Mouse (Mus musculus): ENCODE results near the gene Wif1.

Wif1 gene

DNA sequence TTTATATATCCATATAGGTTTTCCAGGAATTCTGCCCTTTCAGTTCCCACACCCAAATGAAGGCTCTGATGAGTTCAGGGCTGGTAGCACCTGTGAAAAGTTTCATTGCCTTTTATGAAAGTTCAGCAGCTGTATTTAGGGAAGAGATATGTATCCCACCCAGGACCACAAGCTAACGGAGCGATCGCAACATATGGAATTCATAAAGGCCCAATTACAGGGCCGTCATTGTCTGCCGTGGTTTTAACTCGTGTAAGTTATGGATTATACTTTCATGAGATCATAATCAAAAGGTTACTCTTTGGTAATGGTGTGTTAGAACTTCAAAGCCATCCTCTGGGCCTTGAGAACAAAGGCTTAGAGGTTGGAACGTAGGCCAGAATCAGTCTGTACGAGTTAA lies 28.9 kb downstream of the Wif1 start:
- in situ Hi-C loops (cut with MboI; ENCODE audit: low pct_unique_long_range_greater_than_20kb in 1 of 2, low sequenced_read_pairs in 2 of 2, unreplicated experiment in 1 of 2) = no loop called here

DNA sequence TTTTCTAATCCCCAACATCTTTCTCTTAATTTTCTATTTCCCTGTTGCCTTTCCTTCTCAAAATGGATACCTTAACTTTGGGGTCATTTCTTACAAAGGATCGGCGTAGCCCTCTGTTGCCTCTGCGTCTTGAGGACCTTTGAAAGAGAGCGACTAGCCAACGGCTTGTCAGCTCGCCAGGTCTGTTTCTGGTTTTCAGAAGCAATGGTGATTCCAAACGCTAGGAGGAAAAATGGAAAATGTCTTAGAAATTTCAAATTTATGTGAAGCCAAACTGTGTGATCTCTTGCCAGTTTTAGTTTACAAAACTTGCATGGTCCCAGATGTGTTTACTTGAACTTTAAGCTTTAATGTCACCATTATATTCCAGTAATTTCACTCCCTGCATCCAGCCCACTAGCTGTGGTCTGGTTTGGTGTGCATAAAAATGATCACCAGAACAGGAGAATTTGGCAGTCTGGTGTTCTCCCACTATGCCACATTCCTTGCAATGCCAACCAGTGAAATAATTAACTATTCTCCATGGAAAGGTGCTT lies 33.7 kb downstream of the Wif1 start:
- in situ Hi-C loops (cut with MboI; ENCODE audit: low pct_unique_long_range_greater_than_20kb in 1 of 2, low sequenced_read_pairs in 2 of 2, unreplicated experiment in 1 of 2) = no loop called here

DNA sequence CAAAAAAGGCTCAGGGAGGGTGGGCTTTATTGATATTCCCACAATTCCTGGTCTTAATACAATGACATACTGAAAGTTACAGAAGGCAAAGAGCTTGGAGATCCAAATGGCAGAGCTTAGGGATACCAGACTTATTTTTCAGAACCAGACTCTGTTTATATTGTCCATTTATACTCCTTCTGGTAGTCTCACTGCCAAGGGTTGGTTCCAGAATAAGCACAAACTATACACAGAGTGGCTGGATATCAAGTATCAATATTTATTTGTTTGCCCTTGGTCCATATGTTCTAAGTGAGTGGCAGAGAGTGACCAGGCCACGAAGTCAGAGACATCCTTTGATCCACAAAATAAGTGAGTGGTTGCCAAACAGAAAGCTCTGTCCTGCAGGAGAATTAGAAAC lies 34.2 kb downstream of the Wif1 start:
- in situ Hi-C loops (cut with MboI; ENCODE audit: low pct_unique_long_range_greater_than_20kb in 1 of 2, low sequenced_read_pairs in 2 of 2, unreplicated experiment in 1 of 2) = no loop called here

DNA sequence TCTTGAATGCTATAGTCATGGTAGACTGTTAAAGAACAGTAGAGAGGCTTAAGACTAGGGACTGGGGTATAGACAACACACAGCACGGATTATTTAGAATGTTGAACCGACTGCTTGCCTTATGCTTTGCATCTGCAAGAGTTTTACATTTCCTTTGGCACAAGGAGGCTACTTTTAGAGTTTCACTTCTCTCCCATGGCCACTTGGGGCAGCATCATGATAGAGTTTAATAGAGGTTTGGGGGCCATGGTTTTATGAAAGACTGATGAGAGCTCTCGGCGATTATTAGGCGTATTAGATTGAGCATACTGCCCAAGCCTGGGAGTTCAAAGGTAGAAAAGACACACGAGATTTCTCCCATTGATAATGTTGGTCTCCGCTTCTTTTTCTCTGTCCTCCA lies 37.0 kb downstream of the Wif1 start:
- in situ Hi-C loops (cut with MboI; ENCODE audit: low pct_unique_long_range_greater_than_20kb in 1 of 2, low sequenced_read_pairs in 2 of 2, unreplicated experiment in 1 of 2) = no loop called here

DNA sequence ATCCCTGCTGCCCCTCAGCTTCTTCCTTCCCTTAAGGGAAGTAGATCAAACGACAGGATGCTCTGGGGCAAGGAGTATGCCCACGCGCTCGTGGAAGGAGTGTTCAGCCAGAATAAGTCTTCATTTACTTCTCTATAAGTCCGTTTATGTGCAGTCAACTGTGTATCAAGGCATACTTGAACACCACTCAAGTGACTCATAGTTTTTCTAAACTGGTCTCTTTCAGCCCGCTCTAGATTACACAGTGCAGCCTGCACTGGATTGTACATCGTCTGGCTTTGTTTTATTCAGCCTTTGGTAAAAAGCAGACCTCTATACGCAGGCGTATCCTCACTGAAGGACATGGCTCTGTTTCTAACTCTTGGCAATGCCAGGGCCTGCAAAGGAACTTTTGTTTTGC lies 46.7 kb downstream of the Wif1 start:
- in situ Hi-C loops (cut with MboI; ENCODE audit: low pct_unique_long_range_greater_than_20kb in 1 of 2, low sequenced_read_pairs in 2 of 2, unreplicated experiment in 1 of 2) = no loop called here

DNA sequence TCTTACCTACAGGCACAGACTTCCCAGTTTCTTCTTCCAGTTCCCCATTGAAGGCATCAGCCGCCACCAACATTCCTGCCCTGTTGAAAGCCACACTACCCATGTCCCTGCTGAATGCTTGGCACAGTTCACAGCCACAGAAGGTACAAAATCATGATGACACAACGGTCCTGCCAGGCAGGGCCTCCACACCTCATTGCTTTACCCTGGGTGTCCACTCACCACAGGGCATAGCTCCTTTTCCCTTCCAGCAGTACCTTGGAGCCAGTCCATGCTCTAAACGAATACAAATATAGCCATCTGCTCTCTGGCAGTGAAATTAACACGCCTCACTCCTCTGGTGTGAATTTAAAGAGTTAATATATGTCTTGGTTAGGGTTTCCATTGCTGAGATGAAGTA lies 49.1 kb downstream of the Wif1 start:
- in situ Hi-C loops (cut with MboI; ENCODE audit: low pct_unique_long_range_greater_than_20kb in 1 of 2, low sequenced_read_pairs in 2 of 2, unreplicated experiment in 1 of 2) = no loop called here

DNA sequence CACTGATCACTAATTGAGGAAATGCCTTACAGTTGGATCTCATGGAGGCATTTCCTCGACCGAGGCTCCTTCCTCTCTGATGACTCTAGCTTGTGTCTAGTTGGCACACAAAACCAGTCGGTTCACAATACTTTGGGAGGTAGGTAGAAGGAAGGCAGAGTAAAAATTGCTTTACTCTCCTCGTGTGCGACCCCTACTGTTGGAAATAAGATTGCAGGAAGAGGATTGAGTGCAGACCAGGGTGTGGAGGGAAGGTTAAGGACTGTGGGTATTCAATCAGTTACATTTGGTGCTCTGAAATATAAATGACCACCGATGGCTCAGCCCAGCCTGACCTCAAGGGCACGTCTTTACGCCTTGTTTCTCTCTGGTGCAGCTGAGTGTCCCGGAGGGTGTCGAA lies 49.8 kb downstream of the Wif1 start:
- in situ Hi-C loops (cut with MboI; ENCODE audit: low pct_unique_long_range_greater_than_20kb in 1 of 2, low sequenced_read_pairs in 2 of 2, unreplicated experiment in 1 of 2) = no loop called here

DNA sequence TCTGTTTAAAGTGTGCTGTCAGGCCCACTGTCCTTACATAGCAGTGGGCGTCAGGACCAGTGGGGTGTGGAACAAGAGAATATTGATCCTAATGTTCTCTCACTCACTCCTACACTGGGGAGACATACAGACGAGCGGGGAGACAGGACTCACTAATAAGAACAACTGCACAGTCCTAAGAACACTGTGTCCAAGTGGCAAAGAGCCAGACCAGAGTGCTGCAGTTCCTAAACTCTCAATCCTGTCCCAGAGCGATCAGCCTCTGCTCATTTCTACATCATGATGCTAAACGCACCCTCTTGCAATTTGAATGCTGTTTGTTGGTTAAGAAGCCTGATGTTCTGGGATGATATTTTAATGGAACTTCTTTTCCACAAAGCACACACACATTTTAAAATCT lies 54.9 kb downstream of the Wif1 start:
- in situ Hi-C loops (cut with MboI; ENCODE audit: low pct_unique_long_range_greater_than_20kb in 1 of 2, low sequenced_read_pairs in 2 of 2, unreplicated experiment in 1 of 2) = no loop called here

DNA sequence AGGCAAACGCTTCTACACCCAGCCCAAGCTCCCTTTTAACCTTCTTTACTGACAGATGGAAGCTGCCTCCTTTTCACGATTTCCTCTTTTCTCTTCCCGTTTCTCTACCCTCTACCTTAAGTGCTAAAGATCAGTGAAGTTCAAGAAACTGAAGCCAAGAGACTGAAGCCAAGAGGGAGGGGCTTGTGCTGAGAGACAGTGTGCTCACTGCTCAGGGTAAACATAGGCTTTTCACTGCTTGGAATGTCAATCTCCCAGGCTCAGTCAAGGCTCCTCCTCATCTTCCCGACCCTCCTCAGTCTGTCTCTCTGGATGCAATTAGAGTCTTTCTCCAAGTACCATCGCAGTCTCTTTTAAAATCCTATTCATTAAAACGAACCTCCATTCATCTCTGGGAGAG lies 55.6 kb downstream of the Wif1 start:
- in situ Hi-C loops (cut with MboI; ENCODE audit: low pct_unique_long_range_greater_than_20kb in 1 of 2, low sequenced_read_pairs in 2 of 2, unreplicated experiment in 1 of 2) = no loop called here

DNA sequence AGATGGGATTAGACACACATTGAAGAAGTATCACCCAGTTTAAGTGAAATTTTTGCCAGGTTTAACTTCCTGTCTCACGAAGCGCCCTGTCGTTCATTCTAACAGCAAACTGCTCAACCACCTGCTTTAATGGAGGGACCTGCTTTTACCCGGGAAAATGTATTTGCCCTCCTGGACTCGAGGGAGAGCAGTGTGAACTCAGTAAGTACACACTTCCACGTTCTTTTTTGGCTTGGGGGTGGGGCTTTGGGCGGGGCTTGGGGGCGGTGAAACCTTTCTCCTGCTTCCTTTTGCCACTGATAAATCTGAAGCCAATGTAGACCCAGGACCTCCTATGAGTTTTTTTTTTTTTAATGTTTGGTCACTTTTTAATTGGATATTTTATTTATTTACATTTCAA lies 56.2 kb downstream of the Wif1 start:
- in situ Hi-C loops (cut with MboI; ENCODE audit: low pct_unique_long_range_greater_than_20kb in 1 of 2, low sequenced_read_pairs in 2 of 2, unreplicated experiment in 1 of 2) = no loop called here

DNA sequence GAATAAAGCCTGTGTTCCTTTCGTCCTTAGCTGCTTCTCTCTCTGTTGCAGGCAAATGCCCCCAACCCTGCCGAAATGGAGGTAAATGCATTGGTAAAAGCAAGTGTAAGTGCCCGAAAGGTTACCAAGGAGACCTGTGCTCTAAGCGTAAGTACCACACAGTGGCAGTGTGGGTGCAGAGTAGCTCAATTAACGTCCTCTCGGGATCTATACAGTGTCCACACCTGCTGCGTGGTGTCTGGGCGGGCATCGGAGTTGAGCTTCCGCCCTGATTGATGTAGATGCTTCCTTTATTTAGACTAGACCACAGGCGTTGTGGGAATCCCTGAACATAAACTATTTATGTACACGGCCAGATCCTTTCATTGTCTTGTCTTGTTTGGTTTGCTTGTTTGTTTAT lies 62.2 kb downstream of the Wif1 start:
- in situ Hi-C loops (cut with MboI; ENCODE audit: low pct_unique_long_range_greater_than_20kb in 1 of 2, low sequenced_read_pairs in 2 of 2, unreplicated experiment in 1 of 2) = no loop called here

DNA sequence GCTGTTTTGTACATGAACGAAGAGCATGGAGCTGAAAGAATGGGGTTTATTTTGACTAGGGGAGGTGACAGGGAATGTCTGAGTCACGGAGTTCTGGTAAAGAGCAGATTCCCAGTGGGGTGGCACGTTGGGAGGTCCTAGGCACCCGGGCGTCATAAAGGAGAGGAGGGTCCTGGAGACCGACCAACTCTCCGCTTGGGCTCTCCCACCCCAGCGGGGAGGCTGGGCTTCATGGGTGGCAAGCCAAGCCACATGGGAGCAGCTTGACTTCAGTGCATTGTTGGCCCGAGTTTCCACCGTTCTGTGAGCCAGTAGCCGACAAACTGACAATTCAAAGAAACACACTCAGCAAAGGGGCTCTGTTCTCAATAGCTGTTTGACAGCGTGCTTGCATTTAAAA lies 64.5 kb downstream of the Wif1 start:
- in situ Hi-C loops (cut with MboI; ENCODE audit: low pct_unique_long_range_greater_than_20kb in 1 of 2, low sequenced_read_pairs in 2 of 2, unreplicated experiment in 1 of 2) = no loop called here

DNA sequence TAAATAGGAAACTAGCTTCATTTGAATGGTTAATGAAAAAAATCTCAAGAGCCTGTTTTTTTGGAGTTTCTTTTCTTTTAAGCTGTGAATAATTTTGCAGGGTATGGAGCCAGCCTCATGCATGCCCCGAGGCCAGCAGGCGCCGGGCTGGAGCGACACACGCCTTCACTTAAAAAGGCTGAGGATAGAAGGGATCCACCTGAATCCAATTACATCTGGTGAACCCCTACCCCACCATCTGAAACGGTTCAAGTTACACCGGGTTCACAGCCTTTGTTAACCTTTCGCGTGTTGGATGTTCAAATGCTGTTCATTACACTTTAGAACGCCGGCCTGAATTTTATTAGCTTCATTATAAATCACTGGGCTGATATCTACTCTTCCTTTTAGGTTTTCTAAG lies 65.9 kb downstream of the Wif1 start:
- in situ Hi-C loops (cut with MboI; ENCODE audit: low pct_unique_long_range_greater_than_20kb in 1 of 2, low sequenced_read_pairs in 2 of 2, unreplicated experiment in 1 of 2) = no loop called here

DNA sequence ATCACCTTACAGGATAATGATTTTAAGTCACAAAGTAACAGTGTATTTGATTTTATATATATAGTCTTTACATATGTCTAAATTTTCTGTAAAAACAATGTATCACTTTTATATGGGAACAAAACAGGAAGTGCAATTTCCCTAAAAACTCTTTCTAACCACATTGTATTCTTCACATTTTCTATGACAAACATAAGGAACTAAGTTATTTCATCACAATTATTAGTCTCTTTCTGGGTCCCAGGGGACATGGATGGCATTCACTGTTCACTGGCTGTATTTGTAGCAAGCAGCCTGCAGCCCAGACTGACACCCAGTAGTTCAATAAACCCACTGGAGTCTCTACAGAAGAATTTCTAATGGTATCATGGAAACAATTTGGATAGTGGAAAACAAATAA lies 82.4 kb downstream of the Wif1 start:
- in situ Hi-C loops (cut with MboI; ENCODE audit: low pct_unique_long_range_greater_than_20kb in 1 of 2, low sequenced_read_pairs in 2 of 2, unreplicated experiment in 1 of 2) = no loop called here

DNA sequence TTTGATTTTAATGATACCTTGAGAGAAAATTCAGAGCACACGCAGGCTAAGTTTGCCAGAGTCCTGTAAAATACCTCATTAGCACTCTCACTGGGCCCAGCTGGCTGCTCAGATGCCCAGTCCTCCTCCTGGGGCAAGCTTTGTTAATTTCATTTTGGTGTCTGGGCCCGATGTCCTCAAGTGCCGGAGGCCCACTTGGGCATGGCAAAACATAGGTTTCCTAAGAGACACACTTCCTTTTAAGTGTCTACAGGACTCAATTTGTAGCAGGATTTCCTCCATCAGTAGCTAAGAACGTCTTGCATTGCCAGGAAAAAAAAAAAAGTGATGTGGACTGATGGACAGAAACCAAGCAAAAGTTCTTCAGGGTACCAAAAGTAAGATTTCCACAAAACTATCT lies 82.9 kb downstream of the Wif1 start:
- in situ Hi-C loops (cut with MboI; ENCODE audit: low pct_unique_long_range_greater_than_20kb in 1 of 2, low sequenced_read_pairs in 2 of 2, unreplicated experiment in 1 of 2) = no loop called here

DNA sequence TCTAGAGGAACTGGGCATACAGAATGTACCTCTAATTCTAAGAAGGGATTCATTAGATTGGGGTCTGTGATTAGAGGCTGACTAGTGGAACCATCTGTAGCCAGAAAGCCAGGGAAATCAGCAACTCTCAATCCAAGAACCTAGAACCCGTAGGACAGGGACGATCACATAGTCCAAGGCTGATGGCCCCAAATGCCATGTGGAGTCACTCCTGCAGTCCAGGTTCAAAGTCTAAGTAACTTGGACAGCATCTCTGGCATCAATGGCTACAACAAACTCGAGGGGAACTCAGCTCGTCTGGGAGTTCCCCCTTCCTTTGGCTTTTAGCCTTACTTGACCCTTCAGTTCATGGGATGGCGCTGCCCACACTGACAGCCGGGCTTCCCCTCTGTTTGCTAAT lies 87.0 kb downstream of the Wif1 start:
- in situ Hi-C loops (cut with MboI; ENCODE audit: low pct_unique_long_range_greater_than_20kb in 1 of 2, low sequenced_read_pairs in 2 of 2, unreplicated experiment in 1 of 2) = no loop called here

DNA sequence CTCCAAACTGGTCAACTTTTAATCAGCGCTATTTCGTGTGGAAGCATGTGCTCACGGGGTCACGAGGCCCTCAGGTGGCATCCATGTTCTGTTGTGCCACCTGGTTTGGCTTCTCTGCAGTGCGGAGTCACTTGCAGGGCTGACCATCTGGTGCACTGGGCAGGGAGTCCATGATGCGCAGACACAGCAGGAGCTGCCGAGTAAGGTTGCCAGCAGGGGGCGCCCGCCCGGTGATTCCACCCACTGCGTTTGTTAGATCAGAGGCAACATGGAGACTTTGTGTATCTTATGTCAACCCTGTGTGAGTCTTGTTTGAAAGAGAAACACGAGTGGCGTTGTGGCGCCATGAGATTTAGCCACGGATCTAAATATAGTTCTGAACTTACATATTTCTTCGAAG lies 90.7 kb downstream of the Wif1 start:
- in situ Hi-C loops (cut with MboI; ENCODE audit: low pct_unique_long_range_greater_than_20kb in 1 of 2, low sequenced_read_pairs in 2 of 2, unreplicated experiment in 1 of 2) = no loop called here

DNA sequence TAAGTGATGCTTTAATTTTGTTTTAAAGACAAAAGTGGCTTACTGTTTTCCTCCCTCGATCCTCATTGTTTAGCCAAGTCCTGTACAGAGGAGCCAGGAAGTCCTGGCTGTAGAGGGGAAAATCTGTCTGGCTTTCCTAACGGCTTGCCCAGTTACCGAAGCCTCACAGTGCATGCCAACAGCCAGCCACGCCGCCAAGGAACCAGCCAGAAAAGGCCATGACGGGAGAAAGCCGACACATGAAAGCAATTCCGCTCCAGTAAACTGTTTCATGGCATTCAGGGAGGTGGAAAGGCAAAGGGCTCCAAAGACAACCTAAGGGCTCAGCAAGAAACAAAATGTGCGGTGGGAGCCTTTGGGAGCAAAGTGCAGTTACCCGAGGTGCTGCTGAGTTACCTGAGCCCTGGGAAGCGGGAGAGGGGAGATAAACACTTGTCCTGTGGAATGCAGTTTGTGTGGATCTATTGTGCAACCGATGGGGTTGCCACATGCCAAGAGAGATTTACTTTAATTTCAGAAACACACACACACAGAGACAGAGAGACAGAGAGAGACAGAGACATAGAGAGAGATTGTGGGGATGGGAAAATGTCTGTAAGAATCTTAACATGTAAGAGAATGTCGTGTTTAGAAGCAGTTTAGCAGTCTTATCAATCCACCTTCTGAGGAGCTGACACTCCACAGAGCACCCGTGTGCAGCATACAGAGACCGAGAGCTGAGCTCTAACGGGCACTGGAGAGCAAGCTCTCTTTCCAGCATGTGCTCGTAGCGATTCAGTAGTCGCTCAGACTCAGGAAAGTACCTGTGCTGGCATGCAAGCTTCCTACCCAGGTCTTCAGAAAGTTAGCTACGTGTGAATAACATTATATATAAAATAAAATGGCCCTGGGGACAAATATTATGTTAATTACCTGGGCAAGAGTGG lies 95.5 kb downstream of the Wif1 start:
- in situ Hi-C loops (cut with MboI; ENCODE audit: low pct_unique_long_range_greater_than_20kb in 1 of 2, low sequenced_read_pairs in 2 of 2, unreplicated experiment in 1 of 2) = no loop called here
